Mouse (Mus musculus): ENCODE data around the gene Hspb6.
A peak's percentile ranks its signal among the peaks of the same experiment; 100 is the strongest.

Hspb6 gene

DNA sequence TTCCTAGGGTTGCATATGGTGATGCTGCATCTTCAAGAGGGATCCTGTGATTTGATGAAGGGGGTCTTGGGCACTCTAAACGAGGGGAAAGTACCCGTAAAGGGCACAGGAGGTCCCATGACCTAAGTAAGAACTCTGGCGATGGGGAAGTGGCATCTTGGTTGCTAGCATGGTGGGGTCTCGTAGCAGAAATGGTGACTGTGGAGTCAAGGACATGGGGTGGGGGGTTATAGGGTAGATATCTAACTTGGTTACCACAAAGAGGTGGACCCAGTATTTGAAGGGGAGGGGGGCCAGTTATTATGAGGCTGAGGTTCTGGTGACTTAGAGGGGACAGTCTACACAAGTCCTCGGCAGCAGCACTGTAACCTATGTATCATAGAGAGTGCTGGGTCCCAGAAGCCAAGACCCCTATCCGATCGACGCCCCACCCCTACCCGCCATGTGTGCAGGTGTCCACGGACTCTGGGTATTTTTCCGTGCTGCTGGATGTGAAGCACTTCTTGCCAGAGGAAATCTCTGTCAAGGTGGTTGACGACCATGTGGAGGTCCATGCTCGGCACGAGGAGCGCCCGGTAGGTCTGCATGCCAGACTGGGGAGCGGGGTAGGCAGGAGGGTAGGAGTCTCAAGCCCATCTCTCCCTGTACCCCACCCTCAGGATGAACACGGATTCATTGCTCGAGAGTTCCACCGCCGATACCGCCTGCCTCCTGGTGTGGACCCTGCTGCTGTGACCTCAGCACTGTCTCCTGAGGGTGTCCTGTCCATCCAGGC, 2.0 kb downstream of the Hspb6 start:
- no peak for DNase-seq

DNA sequence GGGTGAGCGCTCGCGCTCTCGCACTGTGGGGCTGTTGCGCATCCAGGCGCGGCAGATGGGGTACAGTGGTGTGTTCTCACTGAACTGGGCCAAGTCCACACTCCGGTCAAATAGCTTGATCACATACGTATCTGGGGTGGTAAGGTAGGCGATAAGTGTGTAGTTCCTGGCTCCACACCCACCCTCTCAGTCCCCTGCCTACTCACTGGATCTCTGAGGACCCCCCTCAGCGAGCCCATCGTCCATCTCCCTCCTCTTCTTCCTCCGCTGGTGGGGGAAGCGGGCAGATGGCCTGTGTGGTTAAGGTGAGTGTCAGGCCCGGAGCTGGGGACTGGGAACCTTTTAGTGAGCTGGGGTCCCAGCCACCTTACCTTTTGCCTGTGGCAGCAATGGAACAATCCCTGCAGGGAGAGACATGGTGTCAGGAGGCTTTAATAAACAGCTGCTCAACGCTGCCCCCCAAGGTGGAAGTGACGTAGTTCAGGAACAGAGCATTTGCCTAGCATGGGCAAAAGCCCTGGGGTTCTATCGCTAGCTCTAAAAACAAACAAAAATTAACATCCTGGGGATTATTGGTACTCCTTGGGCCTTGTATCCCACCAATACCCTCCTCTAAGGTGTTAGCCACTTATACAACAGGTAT, 5.0 kb downstream of the Hspb6 start:
- DNase-seq = no peak

DNA sequence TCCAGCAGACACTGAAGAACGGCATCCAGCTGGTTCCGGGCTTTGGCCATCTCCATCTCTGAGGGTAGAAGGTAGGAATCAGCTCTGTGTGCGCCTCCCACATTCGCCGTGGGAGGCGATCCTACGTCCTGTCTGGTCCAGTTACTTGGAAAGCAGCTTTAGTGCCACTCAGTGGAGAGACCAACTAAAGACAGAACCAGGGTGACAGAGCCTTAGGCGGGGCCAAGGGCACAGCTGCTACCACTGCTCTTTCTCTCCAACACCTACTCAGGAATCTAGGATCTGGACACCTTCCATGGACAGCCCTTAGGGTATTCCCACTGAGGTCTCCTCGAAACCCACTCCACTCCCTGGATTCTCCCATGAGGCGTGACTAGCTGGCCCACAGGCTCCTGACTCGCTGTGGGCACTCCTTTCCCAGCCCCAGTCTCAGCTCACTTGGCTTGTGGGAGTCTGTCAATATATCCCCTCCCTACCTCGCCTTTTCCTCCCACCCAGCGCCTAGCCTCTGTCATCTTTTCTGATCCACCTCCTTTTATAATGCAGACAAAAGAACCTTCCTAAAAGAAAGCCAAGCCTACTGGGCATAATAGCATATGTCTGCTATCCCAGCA, 6.0 kb downstream of the Hspb6 start:
- DNase-seq = no peak

GRCm38 (mm10) chr7:30558656-30559442, 6.9 kb downstream of the Hspb6 start:
- no peak for DNase-seq

- peak; percentile 99 for DNase-seq
These were observed 7.5 kb downstream of the Hspb6 start, which contains the start of gene Lin37 for GRCm38 (mm10) chr7:30559443-30559954. Gene Lin37, minus strand, starts transcription at chr7:30559838.

DNA sequence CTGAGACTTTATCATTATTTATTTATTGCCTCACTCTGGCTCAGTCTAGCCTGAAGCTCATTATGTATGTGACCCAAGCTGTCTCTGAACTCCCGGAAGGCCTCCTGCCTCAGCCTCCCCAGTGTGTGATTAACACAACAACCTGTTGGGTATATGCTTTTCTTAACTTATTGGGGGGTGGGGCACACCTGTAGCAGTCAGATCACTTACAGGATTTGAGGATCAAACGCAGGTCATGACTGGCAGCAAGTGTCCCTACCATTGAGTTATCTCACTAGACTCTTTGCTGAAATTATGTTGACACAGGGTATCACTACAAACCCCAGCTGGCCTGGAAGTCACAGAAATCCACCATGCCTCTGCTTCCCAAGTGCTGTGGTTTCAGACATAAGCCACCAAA, 8.3 kb downstream of the Hspb6 start:
- DNase-seq = no peak

DNA sequence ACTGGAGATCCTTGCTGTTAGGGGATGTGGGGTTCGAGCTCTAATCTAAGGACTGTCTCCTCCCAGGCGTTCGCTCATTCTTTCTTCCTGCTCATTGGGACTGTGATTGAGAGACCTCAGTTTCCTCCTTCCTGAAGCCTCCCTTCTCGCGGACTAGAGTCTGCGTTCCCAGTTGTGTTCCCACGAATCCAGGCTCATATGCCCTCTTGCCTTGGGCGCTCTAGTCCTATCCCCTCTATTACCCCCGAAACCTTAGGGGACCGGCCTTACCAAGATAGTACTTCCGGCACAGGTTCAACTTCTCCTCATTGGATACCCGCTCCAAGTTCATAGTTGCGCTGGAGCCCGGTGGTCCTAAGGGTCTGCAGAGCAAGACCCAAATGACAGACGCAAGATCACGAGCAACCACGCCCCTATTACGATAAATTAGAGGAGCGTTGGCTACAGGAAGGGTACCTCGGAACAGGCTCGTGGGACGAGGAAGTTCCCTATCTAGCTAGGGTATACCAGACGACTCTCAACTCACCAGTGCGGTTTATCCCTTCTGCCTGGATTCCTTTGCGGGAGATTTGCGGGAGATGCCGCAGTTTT, 10.6 kb downstream of the Hspb6 start:
- no peak for DNase-seq

DNA sequence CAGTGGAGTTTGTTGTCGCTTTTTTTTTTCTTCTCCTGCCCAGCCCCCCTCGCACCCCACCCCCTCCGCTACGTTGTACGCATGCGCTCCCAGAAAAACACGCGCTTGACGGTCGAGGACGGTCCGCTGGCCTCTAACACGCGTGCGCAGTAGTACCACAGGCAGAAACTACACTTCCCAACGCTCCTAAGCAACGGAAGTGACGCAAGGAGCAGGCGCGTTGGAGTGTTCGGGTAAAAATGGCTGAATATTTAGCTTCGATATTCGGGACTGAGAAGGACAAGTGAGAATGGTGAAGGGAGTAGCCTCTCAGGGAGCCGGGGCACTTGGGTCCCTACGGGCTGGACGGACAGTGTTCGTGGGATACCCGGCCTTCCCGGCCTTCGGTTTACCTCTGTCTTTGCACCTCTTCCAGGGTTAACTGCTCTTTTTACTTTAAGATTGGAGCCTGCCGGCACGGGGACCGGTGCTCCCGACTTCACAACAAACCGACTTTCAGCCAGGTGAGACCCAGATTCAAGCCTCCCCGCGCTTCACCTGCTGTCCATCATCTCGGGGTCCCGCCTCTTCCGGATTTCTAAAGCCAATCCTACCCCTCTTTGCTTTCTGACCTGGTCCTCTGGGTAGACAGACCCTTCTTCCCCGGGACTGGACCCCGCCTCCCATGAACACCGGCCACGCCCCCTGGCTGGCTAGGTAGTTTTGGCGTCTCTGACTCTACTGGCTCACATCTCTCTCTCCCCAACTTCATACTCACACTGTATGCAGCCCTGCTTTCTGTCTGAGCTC, 11.3 kb downstream of the Hspb6 start, which contains the start of the genes U2af1l4, Gm49396 and Psenen:
TSS of gene U2af1l4 (plus strand) at position 185 of the 789 bp plus-strand sequence.
TSS of gene Gm49396 (plus strand) at position 228 of the 789 bp plus-strand sequence.
TSS of gene Psenen (minus strand) at position 511 of the 789 bp plus-strand sequence.
- peak; percentile 97 to 98 for DNase-seq

GRCm38 (mm10) chr7:30563906-30564280, 11.9 kb downstream of the Hspb6 start:
- DNase-seq = no peak

GRCm38 (mm10) chr7:30564970-30565571, 13.1 kb downstream of the Hspb6 start, which contains the start of gene Igflr1:
Gene Igflr1, plus strand, starts transcription at chr7:30565427.
- no peak for DNase-seq

DNA sequence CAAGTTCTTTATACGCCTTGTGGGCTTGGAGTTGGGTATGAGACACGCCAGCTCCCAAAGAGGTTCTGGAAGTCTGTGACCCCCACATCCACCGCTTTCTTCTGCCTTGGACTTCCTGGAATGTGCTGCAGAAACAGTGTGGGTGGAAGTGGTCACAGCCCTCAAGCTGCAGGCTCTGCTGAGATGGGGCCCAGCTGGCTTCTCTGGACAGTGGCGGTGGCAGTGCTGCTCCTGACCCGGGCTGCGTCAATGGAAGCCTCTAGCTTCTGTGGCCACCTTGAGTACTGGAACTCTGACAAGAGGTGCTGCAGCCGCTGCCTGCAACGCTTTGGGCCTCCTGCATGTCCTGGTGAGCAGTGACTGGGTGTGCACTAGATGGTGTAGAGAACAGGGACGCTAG, 14.1 kb downstream of the Hspb6 start:
- no peak for DNase-seq

- DNase-seq = no peak
These were observed 15.6 kb downstream of the Hspb6 start for GRCm38 (mm10) chr7:30567555-30567954.

DNA sequence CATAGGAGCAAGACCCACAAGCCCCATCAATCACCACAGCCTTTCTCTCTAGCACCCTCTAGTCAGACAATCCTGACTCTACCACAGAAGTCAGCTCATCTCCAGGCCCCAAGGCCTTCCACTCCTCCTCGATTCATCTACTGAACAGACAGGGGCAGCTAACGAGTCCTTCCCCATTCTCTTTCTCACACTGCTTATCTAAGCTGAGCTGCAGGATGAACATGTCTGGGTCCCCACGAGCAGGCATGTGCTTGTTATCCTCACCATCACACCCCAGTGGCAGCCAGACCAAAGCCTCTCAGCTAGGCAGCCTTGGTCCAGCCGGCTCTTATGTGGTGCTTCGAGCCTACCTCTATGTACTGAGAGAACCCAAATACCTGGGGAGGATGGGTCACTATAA, 20.4 kb downstream of the Hspb6 start:
- no peak for DNase-seq

- peak; percentile 44 to 58 for DNase-seq
These were observed 21.0 kb downstream of the Hspb6 start for GRCm38 (mm10) chr7:30572969-30573368.

DNA sequence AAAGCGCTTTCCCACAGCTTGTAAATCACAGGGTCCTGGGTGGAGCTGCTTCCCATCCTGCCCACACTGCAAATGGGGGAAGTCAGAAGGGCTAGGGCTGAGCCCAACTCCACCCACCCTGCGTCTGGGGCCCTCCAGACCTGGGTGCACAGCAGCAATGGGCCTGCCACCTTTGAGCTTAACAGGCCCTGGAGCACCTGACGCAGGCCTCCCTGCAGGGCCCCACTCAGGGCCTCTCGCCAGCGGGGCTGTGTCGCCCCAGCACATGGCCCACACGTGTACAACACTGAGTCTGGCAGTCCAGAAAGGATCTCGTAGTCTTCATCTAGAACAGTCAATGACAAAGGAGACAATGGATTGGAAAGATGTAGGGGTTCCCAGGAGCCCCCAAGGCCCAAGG, 28.0 kb downstream of the Hspb6 start:
- DNase-seq = no peak

GRCm38 (mm10) chr7:30581547-30581946, 29.6 kb downstream of the Hspb6 start:
- no peak for DNase-seq

- no peak for DNase-seq
These were observed 32.4 kb downstream of the Hspb6 start for GRCm38 (mm10) chr7:30584339-30584738.

DNA sequence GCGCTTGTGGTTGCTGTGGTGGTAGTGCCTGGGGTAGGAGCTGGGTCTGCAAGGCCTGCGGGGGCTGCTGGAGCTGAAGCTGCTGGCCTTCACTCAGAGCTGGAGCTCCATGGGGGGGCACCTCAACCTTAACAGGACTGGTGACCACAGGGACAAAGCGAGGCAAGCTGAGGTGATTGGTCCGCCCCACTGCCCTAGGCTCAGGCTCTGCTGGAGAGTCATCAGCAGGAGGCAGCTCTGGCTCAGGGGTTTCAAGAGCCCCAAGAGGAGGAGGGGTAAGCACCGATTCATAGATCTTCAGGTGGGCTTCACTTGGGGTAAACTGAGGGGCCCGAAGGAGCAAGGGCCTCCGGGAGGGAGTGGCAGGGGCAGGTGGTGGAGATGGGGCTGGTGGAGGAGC, 33.2 kb downstream of the Hspb6 start:
- no peak for DNase-seq

DNA sequence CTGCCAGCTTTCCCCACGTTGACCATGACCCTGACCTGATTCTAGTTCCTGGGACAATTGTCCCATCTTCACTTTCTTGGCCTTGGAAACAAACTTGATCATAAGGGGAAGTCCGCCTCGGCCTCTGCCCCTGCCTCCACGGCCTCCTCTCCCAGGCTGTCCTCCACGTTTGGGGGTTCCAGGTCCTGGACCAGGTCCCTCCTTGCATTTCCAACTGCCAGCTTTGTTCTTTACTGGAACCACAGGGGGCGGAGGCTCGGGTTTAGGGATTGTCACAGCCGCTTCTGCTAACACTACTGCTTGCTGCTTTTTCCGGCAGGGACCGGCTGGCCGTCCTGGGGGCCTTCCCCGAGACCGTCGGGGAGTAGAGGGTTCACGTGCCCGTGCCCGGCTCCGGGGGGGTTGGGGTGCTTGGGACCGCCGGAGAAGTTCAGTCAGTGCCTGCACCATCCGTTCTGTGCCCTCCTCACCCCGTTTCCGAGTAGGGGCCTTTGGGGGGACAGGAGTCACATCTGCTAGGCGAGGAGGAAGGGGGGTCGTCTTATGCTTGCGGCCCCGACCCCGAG, 34.6 kb downstream of the Hspb6 start:
- no peak for DNase-seq

- DNase-seq = peak; percentile 37 to 53
These were observed 36.1 kb downstream of the Hspb6 start for GRCm38 (mm10) chr7:30587842-30588667.
